Mouse (Mus musculus) lung, adult 2 months (tissue): Measurements from ENCODE around the gene Ilf2.

Experiments used
- CTCF ChIP-seq: fragments of 200-500 bp; IDR thresholded peaks from 2 replicates; pipeline ENCODE4 v1.5.1; 2011; ENCODE audit warnings: mild to moderate bottlenecking, low read length, control low read depth; ENCODE audit not compliant: insufficient read depth
- POLR2A ChIP-seq: fragments of 200-500 bp; IDR thresholded peaks from 2 replicates; pipeline ENCODE4 v1.6.1; 2011; ENCODE audit warnings: low read depth, mild to moderate bottlenecking, control low read depth, low read length, borderline replicate concordance; ENCODE audit errors: extremely low read depth

GRCm38 (mm10) chr3:90432811-90433219 lies 43.1 kb upstream of the Ilf2 start:
- no peak for TF ChIP-seq POLR2A
- TF ChIP-seq CTCF = no peak
